Mouse (Mus musculus): ENCODE data around the gene Vdac1.

GRCm38 (mm10) chr11:52350924-52351323 is 9.7 kb upstream of the Vdac1 start:
- peak; percentile 53; the same call in 1 of the 2 replicates for TF ChIP-seq CTCF (IDR thresholded peaks at IDR 0.05; ENCODE audit: low read depth)
- no peak for TF ChIP-seq EP300 (IDR thresholded peaks at IDR 0.05; ENCODE audit: low read depth)

Data from liver, embryonic 14.5 days (tissue).